Mouse (Mus musculus) T-helper 17 cell (primary cell): ENCODE measurements around the gene Lfng.

Experiments
- in situ Hi-C, 2 experiments: fragments of 300-600 bp; cut with MboI, MseI; formaldehyde crosslinking; loops; 1 replicate in 1 of 2; 2 replicates in 1 of 2; pipeline ENCODE4 v1.15.1; 2025; ENCODE audit warnings: high pct_unique_total_duplicates in 2 of 2

Lfng gene

DNA sequence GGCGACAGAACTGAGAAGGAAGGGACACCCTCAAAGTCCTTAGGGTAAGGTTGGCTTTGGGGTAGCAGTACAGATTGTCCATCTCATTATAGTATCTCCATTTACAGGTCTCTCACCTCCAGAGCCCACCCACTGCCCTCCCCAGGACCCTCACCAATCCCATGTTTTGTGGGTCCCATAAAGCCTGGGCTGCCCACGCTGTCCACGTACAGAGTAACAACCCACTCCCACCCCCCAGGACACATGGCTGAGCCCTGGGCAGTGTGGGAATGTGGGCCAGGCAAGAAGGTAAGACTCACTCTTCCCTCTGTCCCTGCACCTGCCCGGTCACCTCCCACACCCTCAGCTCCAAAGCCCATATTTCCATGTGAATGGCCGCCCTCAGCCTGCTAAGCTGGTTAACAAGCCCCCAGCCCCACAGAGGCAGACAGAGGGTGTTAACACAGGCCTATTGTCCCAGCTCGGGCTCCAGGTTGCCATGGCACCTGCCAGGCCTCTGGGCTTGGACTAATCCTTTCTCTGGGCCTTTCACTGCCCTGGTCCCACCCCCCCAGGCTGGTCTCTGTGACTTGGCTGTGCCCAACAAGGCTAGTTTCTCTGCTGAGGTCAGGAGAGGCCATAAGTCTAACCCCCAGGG lies 23.3 kb upstream of the Lfng start:
- in situ Hi-C loops, result loop anchor here (10.0 to 25.0 kb wide), 2 partner anchors 661 to 1278 kb away; partner anchors contain the start of gene Sdk1 (in 1 of the 2)

DNA sequence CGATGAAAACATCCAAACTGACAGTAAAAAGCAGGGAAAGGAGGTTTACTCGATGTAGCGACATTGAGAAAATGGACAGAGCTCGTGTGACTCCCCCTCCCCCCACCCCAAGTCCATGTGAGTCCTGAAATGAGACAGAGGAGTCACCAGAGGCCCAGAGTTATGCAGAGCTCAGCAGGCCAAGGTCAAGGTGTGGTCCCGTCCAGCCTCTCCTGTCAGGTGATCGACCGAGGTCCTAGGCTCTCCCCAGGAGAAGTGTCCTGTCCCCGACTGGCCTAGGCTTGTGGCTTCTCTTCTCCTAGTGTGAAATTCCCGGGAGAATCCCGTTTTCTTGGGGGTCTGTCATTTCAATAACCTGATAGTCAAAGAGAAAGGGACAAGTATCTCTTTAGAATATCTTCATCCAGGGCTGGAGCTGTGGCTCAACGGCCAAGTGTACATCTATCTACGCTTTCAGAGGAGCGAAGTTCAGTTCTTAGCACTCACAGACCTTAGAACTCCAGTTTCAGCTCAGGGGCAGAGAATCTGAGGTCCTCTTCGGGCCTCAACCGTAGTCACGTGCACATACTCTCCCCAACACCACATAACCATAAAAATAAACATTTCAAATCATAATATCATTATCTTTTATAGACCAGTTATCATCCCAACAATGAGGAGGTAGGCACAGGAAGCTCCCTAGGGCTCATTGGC lies 17.9 kb upstream of the Lfng start:
- in situ Hi-C loops, result loop anchor here (10.0 to 25.0 kb wide), 2 partner anchors 656 to 1273 kb away; partner anchors contain the start of gene Sdk1 (in 1 of the 2)

DNA sequence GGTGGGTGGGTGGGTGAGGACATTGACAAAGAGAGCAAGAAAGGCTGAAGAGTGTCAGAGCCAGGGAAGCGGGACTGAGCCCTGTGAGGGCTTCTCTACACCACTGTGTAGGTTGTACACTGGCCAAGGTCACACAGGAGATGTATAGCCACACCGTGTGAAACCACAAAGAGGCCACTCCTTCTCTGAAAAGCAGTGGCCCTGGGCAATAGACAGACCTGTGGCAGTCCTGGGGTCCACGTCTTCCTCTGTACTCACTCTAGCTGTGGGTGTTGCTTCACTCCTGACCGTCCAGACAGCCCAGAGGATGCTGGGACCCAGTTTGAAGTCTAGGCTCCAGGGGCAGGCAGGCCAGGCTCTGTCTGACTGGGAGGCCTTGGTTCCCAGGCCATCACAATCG lies 12.3 kb upstream of the Lfng start:
- in situ Hi-C loops, result loop anchor here in 1 of 2 experiments (25.0 kb wide), 1 partner anchor 1267 kb away; no protein-coding TSS in a partner anchor

DNA sequence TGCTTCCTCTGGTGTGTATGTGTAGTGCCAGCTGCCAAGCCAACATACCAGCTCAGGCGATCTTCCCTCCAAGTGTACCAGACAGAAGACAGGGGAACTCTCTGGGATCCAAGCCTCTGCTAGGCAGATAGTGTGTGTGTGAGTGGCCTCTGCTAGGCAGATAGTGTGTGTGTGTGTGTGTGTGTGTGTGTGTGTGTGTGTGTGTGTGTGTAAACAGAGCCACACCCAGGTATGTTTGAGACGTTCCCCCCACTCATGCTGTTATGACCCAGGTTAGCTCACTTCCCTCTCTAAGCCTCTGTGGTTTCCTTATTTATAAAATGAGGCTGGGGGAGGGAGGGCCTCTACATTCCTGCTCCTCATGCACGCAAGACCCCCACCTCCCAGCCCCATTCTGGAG lies 10.7 kb upstream of the Lfng start:
- in situ Hi-C loops, result loop anchor here in 1 of 2 experiments (25.0 kb wide), 1 partner anchor 1266 kb away; no protein-coding TSS in a partner anchor

DNA sequence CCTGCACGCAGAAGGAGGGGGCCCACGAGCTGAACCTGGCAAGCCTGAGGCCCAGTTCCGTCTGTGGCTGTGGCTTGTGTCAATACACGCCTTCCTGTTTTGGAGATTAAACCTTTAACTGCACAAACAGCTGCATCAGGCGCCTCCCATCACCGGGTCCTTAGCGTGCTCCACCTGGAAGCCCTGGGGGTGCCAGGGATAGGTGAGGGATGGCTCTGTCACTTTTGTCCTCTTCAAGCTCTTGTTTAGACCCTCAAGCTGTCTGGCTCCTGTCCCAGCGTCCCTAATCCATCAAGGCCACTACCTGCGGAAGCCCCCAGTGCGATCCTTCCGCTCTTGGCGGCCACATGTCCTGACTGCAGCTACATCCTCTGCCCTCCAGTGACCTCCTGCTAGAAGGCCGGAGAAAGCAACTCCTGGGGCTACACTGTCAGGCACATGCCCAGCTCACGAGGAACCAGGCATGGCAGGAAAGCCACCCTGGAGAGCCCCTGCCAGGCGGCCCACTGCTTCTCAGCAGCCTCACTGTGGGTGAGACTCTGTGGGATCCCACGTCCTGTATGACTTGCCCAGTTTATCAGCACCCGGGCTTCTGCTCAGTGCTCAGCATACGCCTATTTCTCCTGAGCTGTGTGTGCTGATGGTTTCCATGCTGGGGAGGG lies 10.1 kb upstream of the Lfng start:
- in situ Hi-C loops, result loop anchor here in 1 of 2 experiments (25.0 kb wide), 1 partner anchor 1265 kb away; no protein-coding TSS in a partner anchor

DNA sequence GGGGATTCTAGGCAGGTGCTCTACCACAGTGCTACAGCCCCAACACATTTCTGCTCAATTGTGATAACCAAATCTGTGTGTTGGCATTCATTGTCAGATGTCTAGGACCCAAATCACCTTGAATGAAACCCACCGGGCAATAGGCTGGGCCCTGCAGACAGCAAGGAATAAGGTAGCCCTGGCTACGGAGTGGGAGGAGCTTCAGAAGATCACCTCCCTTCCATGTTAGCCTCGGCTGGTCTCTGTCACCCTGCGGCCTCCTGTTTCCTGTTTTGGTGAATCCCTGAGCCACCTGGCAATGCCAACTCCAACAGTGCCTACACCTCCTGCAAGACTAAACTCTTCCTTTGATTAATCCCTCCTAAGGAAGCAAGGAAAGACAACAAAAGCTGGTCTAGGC lies 9.3 kb upstream of the Lfng start:
- in situ Hi-C loops, result loop anchor here in 1 of 2 experiments (25.0 kb wide), 1 partner anchor 1265 kb away; no protein-coding TSS in a partner anchor

DNA sequence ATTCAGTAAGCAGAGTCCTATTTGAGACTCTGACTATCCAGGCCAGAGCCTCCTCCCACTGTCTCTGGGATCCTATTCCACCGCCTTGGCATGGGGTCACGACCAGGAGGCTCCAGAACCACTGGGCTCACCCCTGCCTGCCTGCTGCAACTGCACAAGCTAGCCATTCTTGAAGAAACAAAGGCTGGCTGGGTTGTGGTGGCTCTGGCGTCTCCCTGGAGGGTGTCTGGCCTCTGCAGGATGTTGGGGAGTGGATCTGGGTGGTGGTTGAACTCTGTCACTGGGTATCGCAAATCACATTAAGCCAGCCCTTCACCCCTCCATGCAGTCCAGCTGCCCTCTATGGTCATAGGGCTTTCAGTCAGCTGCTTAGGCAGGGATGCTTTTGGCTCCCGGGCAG lies 7.2 kb upstream of the Lfng start:
- in situ Hi-C loops, result loop anchor here in 1 of 2 experiments (25.0 kb wide), 1 partner anchor 1262 kb away; no protein-coding TSS in a partner anchor

DNA sequence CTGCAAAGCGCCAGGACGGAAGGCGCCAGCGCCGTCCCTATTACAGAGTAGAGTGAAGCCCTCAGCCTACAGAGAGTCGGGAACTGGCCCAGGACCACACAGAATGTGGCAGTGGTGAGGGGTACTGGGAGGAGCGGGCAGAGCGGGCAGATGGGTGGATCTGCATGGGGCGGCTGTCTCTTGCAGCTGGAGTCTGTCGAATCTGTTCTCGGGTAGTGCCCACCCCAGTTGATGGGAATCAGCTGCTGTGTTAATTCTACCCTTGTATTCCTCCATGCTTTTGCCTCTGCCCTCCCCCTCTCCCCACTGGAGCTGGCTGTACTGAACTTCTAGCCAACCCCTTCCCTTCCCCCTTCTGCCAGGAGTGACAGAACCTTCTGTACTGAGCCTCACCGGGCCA lies 5.4 kb upstream of the Lfng start:
- in situ Hi-C loops, result no loop called here

DNA sequence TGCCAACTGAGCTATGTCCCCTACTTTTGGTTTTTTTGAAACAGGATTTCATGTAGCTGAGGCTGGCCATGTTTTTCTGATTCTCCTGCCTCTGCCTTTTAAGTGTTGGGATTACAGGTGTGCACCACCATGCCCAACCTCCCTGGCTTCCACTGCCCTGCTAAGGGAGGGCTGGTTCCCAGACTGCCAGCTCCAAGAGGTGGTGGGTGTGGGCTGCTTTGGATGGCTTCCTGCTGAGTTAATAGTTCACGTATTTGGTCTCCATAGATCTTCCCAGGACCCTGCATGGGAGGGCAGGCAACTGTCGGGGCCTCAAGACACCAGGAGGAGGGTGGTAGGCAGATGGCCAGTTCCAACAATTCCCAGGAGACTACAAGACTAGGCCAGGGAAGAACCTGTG lies 4.6 kb upstream of the Lfng start:
- in situ Hi-C loops, result no loop called here

DNA sequence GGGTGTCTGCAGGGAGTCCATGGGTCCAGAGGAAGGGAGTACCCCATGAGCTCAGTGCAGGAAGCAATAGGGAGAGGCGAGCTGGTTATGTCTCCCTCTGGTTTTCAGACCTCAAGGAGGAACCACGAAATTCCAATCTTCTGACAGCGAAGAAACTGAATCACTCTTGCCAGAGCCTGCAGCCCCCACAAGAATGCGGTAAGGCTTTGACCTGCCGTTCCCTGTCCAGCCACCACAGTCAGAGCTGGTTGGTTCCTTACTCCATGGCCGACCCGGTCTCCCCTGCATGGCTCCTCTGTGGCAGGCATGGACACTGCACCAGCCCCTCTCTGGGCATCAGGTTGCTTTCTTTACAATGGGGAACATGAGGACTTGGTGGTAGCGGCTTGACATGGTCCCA lies 2.7 kb upstream of the Lfng start:
- in situ Hi-C loops, result no loop called here

DNA sequence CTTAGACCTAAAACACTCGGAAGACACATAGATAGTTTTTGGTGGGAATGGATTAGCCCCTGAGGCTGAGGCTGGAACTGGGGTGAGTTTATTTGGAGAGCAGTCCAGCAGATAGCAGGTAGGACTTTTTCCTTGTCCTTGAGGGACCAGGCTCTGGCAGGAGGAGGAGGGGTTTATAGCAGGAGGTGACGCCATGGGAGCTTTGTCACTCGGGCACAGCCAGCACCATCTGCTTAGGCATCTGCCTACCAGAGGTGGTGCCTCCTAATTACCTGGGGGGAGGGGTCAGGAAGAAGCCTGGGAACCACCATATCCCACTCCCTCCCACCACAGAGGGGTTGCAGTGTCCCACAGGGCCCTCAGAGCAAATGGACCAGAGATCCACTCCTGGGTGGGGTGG lies 1.9 kb upstream of the Lfng start:
- in situ Hi-C loops, result no loop called here

DNA sequence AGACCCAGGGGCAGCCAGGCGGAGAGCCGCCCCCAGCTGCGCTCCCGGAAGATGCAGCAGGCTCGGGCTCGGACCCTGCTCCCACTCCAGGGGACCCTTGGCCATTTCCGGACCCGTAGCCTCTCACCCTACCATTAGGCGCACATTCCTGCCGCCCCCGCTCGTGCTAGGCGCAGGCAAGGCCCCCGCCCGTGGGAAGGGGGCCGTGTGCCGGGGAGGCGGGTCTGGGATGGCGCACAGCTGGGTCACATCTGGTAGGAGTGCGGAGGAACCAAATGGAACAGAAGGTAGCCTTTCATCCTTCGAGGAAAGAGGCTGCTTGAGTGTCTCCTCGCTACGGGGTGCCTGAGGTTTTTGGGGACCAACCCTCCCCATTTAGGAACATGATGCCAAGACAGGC lies 734 bp upstream of the Lfng start:
- in situ Hi-C loops, result no loop called here

DNA sequence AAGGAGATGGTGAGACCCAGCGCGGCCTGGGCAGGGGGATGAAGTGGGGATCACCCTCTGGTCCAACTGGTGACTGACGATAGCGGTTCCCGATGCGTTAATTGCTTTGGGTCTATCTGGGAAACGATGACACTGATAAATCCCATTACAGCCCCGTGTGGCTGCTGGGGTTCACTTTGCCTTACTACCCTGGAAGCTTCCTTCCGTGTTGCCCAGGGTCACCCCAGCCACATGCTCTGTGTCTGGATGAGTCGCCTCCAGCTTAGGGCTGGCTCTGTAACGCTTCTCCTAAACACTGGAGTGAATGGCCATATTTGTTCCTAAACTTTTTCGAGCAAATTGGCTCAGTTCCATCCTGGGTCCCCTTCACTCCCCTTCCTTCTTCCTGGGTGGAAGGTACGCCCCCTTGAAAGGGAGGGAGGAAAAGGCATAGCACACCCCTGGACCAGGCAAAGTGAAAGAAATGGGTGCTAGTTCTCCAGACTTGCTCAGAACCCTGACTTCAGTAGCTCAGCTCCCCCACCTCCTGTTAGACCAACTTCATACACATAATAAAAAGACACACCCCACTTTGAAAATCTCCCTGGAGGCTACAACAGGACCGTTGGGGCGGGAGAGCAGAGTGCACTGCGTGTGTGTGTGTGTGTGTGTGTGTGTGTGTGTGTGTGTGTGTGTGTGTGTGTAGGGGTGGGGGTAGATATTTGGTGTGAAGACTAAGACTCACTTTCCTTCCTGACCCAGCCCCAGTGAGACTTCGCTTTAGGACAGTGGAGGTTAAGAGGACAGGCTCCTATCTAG lies 915 bp downstream of the Lfng start:
- in situ Hi-C loops, result no loop called here

DNA sequence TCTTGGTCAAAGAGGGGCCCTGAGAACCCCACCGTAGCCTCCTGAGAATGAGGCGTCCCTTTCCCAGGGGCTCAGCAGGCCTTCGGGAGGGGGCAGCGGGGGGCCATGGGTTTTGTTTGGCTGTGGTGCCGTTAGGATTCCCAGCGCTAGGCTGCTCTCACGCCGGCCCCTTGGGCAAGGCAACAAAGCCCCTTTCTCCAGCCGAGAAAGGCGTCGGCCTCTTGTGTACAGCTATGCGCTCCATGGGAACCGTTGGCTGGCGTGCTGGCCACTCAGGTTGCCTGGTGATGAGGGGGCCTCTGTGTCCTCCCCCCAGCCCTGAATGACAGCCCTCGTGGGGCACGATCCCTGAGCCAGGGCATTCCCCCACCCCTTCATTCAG lies 1.5 kb downstream of the Lfng start:
- in situ Hi-C loops, result no loop called here

DNA sequence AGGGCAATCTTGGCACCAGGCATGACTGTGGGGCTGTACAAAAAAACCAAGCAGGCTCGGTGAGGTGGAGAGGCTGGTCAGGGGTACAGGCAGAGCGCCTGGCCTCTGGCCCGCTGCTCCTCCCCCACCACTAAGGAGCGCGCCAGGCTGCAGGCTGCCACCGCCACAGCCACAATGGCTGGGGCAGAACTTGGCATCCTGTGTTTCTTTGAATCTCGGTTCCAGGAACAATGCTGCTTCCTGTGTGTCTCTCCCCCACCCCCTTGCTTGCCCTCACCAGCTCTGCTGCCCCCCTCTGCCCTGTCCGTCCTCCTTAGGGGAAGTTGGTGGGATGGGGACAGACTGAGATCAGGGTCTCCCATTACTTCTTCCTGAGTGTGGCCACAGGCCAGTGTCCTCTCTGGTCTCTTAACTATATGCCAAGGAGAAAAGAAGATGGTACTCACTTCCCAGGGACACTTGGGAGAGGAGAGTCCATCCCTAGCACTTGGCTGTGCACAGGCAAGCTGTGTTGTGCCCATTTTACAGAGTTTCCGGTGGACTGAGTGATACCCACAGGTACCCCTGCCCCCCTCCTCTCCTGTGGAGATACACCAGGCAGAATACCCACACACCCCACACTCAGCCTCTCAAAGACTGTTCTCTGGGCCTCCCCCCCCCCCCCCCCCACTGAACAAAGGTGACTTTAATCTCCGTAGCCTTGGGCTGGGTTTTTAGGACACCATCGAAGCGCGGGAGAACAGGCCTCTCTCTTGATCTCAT lies 2.6 kb downstream of the Lfng start:
- in situ Hi-C loops, result no loop called here

DNA sequence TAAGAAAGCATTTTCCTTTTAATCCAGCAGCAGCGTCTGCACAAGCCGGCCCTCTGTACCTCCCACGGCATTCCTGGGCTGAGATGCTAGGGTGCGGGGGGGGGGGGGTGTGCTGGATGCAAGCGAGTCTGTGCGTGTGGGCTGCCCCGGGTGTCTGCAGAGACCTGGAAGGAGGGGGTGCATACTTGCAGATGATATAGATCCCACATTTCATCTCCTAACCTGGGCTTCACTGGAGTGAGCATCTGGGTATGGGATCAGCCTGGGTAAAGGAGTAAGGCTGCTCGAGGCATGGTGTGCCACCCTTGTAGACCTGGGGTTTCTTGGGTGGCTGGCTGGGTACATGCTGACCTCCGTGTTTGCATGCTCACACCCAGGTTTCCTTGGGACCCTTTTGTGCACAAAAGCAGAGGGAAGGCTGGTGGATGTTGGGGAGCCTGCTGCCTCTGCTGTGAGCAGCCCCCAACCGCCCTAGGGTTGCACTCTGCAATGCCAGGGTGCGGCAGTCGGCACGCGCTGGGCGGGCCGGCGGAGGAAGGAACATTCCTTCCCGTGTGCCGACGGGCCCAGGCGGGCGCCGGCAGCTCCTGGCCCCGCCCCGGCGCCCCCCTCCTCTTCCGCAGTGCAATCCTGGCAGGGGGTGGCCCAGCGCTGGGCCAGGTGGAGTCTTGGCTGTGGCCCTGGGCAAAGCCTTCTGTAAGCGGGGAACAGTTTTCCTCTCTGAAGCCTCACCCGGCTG lies 3.3 kb downstream of the Lfng start:
- in situ Hi-C loops, result no loop called here

DNA sequence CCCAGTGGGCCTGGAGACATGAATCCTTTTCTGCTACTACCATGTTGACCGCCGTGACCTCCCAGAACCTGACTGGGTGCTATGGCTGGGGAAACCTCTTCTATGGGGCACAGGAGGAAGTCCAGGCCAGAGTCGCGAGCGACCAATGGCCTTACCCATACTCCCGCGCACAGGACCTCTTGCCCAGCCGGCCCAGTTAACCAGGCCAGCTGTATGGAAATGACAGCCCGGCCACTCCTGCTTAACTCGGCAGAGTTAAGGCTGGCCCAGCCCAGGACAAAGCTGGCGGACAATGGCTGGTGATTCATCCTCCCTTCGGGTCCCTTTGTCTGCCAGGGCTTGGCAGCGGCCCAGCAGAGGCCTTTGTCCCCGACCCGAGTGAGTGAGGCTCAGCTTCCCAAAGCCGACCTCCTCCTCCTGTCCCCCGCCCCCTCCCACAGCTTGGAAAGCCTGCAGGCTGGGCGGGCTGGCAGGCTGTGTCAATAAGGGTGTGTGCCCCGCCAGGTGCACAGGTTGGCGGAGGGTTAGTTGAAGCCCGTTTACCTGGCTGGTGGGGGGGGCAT lies 4.0 kb downstream of the Lfng start:
- in situ Hi-C loops, result no loop called here

DNA sequence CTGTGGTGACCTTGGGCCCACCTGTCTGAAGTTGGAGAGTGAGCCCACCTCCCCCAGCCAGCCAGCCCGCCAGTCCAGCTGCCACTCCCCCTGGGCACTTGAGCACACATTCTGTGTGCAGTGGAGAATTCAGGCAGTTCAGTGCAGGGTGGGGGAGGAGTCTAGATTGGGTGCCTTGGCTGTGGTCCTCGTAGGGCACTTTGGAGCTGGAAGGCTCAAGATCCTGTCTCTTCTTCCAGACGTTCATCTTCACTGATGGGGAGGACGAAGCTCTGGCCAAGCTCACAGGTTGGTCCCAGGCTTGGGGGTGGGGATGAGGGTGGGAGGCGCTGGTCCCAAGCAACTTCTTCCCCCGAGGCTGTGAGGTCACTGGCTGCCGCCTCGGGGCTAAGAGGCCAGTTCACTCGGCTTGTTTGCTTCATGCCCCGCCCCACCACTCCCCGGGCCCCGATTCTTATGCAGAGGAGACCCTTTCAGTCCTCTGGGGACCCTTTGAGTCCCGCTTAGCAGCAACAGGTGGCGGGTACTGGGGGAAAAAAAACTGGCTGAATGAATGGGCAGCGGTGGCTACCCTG lies 4.6 kb downstream of the Lfng start:
- in situ Hi-C loops, result no loop called here

DNA sequence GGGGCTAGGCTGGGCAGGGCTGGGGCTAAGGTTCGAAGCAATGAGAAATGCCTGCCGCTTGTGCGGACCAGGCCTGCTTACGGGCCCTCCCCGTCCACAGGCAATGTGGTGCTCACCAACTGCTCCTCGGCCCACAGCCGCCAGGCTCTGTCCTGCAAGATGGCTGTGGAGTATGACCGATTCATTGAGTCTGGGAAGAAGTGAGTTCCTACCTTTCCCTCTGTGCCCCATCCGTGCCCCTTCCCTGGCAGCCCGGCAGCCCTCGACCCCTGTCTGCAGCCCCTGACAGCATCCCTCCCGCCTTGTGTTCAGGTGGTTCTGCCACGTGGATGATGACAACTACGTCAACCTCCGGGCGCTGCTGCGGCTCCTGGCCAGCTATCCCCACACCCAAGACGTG lies 5.1 kb downstream of the Lfng start:
- in situ Hi-C loops, result no loop called here
